Mouse (Mus musculus) CH12.LX (cell line): ENCODE data around the gene Tnik. TPM values are rescaled to one million over a fixed set of nuclear protein-coding genes. Genes with fewer than 3 reads are reported as not detected.

Source experiments
- DNase-seq: peaks from one replicate; pipeline ENCODE4 v3.0.0-alpha.2; 2013; ENCODE audit errors: extremely low read depth
- H3K27ac ChIP-seq: 2 replicates; pipeline ENCODE4 v1.5.1; 2012; ENCODE audit warnings: low read depth, mild to moderate bottlenecking, control low read depth, moderate library complexity; ENCODE audit not compliant: insufficient read depth
- H3K27me3 ChIP-seq: replicated peaks from 2 replicates; pipeline ENCODE3; 2012; ENCODE audit warnings: inconsistent platforms
- H3K36me3 ChIP-seq, 2 experiments: replicated peaks in 1 of 2; 2 replicates each; pipeline versions ENCODE3 to v1.6.1; 2012; ENCODE audit warnings: inconsistent platforms in 1 of 2, low read length in 1 of 2, mild to moderate bottlenecking in 1 of 2, mixed read lengths in 1 of 2, moderate library complexity in 1 of 2; ENCODE audit not compliant: control insufficient read depth in 1 of 2, insufficient read depth in 1 of 2
- H3K4me1 ChIP-seq, 2 experiments: 2 replicates each; pipeline ENCODE4 v1.6.1; 2012; ENCODE audit warnings: inconsistent platforms in 1 of 2, moderate library complexity in 1 of 2; ENCODE audit not compliant: insufficient read depth in 2 of 2, control insufficient read depth in 1 of 2
- H3K4me2 ChIP-seq: 2 replicates; pipeline ENCODE4 v1.6.1; 2012; ENCODE audit warnings: low read depth, mild to moderate bottlenecking, control low read depth; ENCODE audit not compliant: poor library complexity, insufficient read depth, severe bottlenecking
- H3K4me3 ChIP-seq, 3 experiments: fragments of 150-350 bp in 1 of 3; sonication (generic) in 1 of 3; replicated peaks in 1 of 3; 2 replicates each; pipeline versions ENCODE3 to v1.5.1; 2011 to 2012; ENCODE audit warnings: low read depth in 2 of 3, low read length in 2 of 3, mild to moderate bottlenecking in 2 of 3, moderate library complexity in 2 of 3, control low read depth in 1 of 3, improper control_type of control experiment in 1 of 3, inconsistent platforms in 1 of 3, mixed read lengths in 1 of 3; ENCODE audit not compliant: poor library complexity in 1 of 3
- H3K79me2 ChIP-seq: replicated peaks from 2 replicates; pipeline ENCODE4 v1.6.1; 2012; ENCODE audit warnings: mild to moderate bottlenecking, moderate library complexity; ENCODE audit not compliant: control insufficient read depth, poor library complexity, insufficient read depth, severe bottlenecking; ENCODE audit errors: extremely low read depth
- H3K9ac ChIP-seq: 2 replicates; pipeline ENCODE4 v1.6.1; 2012; ENCODE audit warnings: low read depth, mild to moderate bottlenecking, control low read depth, moderate library complexity; ENCODE audit not compliant: insufficient read depth
- H3K9me3 ChIP-seq: replicated peaks from 2 replicates; pipeline ENCODE3; 2012; ENCODE audit warnings: low read length, inconsistent platforms, mixed read lengths
- CHD1 ChIP-seq: IDR thresholded peaks from 2 replicates; pipeline ENCODE4 v1.6.1; 2012; ENCODE audit warnings: low read depth, low read length, improper control_type of control experiment, inconsistent platforms
- CTCF ChIP-seq, 2 experiments: IDR thresholded peaks in 1 of 2; conservative IDR thresholded peaks in 1 of 2; 2 replicates each; pipeline ENCODE4 v1.5.1; 2011 to 2012; ENCODE audit warnings: low read depth in 2 of 2, low read length in 2 of 2, improper control_type of control experiment in 1 of 2, inconsistent platforms in 1 of 2, mild to moderate bottlenecking in 1 of 2, moderate library complexity in 1 of 2
- ETS1 ChIP-seq: conservative IDR thresholded peaks from 2 replicates; pipeline ENCODE4 v1.6.1; 2012; ENCODE audit warnings: low read depth, mild to moderate bottlenecking, inconsistent platforms, low read length, improper control_type of control experiment, moderate library complexity
- GABPA ChIP-seq: IDR thresholded peaks from 2 replicates; pipeline ENCODE4 v1.6.1; 2012; ENCODE audit warnings: low read depth, low read length, improper control_type of control experiment, inconsistent platforms; ENCODE audit not compliant: insufficient replicate concordance
- HCFC1 ChIP-seq: IDR thresholded peaks from 2 replicates; pipeline ENCODE4 v1.6.1; 2012; ENCODE audit warnings: low read depth, mild to moderate bottlenecking, inconsistent platforms, low read length, improper control_type of control experiment
- IRF4 ChIP-seq: IDR thresholded peaks from 2 replicates; pipeline ENCODE4 v1.6.1; 2014; ENCODE audit warnings: low read depth, mild to moderate bottlenecking, inconsistent platforms, low read length, improper control_type of control experiment
- JUND ChIP-seq: conservative IDR thresholded peaks from 2 replicates; pipeline ENCODE4 v1.6.1; 2011; ENCODE audit warnings: low read depth, low read length, improper control_type of control experiment
- KAT2A ChIP-seq: IDR thresholded peaks from 2 replicates; pipeline ENCODE4 v1.6.1; 2012; ENCODE audit warnings: low read length, improper control_type of control experiment, inconsistent platforms; ENCODE audit not compliant: insufficient replicate concordance
- MAX ChIP-seq: IDR thresholded peaks from 2 replicates; pipeline ENCODE4 v1.6.1; 2011; ENCODE audit warnings: low read length, improper control_type of control experiment
- MAZ ChIP-seq: IDR thresholded peaks from 2 replicates; pipeline ENCODE4 v1.6.1; 2012; ENCODE audit warnings: low read depth, mild to moderate bottlenecking, inconsistent platforms, low read length, improper control_type of control experiment, moderate library complexity
- MEF2A ChIP-seq: IDR thresholded peaks from 2 replicates; pipeline ENCODE4 v1.6.1; 2014; ENCODE audit warnings: low read depth, mild to moderate bottlenecking, inconsistent platforms, low read length, improper control_type of control experiment, borderline replicate concordance
- MXI1 ChIP-seq: IDR thresholded peaks from 2 replicates; pipeline ENCODE4 v1.6.1; 2011; ENCODE audit warnings: mild to moderate bottlenecking, low read depth, low read length, improper control_type of control experiment
- NELFE ChIP-seq: IDR thresholded peaks from 2 replicates; pipeline ENCODE4 v1.6.1; 2011; ENCODE audit warnings: low read depth, low read length, improper control_type of control experiment
- POLR2A ChIP-seq: IDR thresholded peaks from 2 replicates; pipeline ENCODE4 v1.6.1; 2011; ENCODE audit warnings: low read depth, mild to moderate bottlenecking, improper control_type of control experiment, low read length
- TBP ChIP-seq: conservative IDR thresholded peaks from 2 replicates; pipeline ENCODE4 v1.6.1; 2011; ENCODE audit warnings: low read depth, low read length, improper control_type of control experiment
- USF1 ChIP-seq: IDR thresholded peaks from 2 replicates; pipeline ENCODE4 v1.6.1; 2014; ENCODE audit warnings: low read depth, mild to moderate bottlenecking, inconsistent platforms, low read length, improper control_type of control experiment
- ZC3H11A ChIP-seq: IDR thresholded peaks from 2 replicates; pipeline ENCODE4 v1.6.1; 2012; ENCODE audit warnings: low read depth, mild to moderate bottlenecking, inconsistent platforms, low read length, improper control_type of control experiment
- ZKSCAN1 ChIP-seq: IDR thresholded peaks from 2 replicates; pipeline ENCODE4 v1.6.1; 2012; ENCODE audit warnings: low read depth, inconsistent platforms, low read length, improper control_type of control experiment, borderline replicate concordance
- dilution Hi-C: fragments of 300-500 bp; cut with MboI; formaldehyde crosslinking; loops from 2 replicates; pipeline ENCODE4 v1.14.3; 2020; ENCODE audit warnings: low sequenced_read_pairs; ENCODE audit not compliant: extremely low pct_unique_long_range_greater_than_20kb, extremely low pct_ligation_motif_present
- in situ Hi-C: fragments of 300-500 bp; cut with MboI; formaldehyde crosslinking; loops from 3 replicates; pipeline ENCODE4 v1.14.3; 2019; ENCODE audit warnings: low sequenced_read_pairs, low pct_ligation_motif_present, low pct_unique_long_range_greater_than_20kb, mixed read lengths
- polyA plus RNA-seq: library from polyadenylated mRNA; unstranded; fragments of >175 nt; gene quantifications from 2 replicates; pipeline ENCODE4 v1.2.1, GENCODE M21; 2012; ENCODE audit warnings: low read depth; ENCODE audit not compliant: insufficient read length
- total RNA-seq, 2 experiments: library from RNA; depleted of rRNA; stranded (reverse); fragments of 300-350 nt in 1 of 2; fragments of >200 nt in 1 of 2; gene quantifications; 2 replicates each; pipeline ENCODE4 v1.2.3; 2012 to 2014

Gene Tnik
- total and polyA plus RNA-seq, 3 experiments = 0.08 TPM; not detected in 2

DNA sequence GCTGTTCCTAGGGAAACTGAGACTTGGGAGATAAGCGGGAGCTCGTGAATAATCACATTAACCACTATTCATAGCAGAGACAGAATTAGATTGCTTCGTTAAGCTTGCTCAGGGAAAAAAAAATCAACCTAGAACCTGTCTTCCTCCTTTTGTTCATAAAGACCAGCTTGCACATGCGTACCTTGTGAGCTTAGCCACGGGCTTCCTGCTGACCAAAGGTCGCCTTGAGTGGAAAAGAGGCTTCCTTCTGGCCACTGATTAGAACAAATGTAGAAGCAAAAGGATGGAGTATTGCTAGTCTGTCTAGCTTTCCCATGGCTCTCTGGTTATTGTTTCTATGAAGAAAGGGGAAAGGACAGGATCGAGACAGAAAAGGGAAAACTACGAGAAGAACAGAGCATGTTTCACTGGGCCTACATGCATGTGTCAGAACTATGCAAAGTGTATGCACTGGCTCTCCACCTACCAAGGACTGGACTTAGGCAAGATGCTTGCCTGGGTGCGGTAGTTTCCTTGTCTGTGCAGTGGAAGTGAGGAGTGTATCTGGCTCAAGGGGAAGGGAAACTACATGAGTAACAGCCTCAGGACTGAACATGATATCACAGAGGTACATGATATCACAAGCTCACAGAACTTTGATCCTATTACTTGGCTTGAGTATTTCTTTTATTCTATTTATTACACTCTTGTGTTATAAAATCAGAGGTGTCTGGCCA, 322.9 kb downstream of the Tnik start:
- TF ChIP-seq KAT2A = no peak
- no peak for TF ChIP-seq POLR2A
- no peak for TF ChIP-seq TBP
- TF ChIP-seq JUND = no peak

DNA sequence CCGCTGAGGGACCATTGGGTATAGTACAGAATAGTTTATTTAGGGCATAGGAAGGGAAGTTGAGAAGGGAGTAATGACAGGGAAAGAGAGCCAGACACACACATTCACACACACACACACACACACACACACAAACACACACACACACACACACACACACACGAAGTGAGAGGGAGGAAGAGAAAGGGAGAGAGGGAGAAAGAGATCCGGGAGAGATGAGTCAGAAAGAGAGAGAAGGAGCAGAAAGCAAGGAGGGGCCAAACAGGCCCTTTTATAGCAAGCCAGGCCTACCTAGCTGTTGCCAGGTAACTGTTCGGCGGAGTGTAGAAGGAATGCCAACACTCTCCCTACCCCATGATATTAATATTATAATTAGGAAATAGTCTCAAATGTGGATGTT, 324.8 kb downstream of the Tnik start:
- no peak overlapping the region for H3K9ac ChIP-seq
- dilution Hi-C loops (no loop called here), in situ Hi-C loops (no loop called here)
- no peak for DNase-seq
- TF ChIP-seq CHD1 = no peak
- no peak for TF ChIP-seq HCFC1
- TF ChIP-seq KAT2A = no peak
- TF ChIP-seq MAX = no peak
- TF ChIP-seq TBP = no peak
- TF ChIP-seq MXI1 = no peak
- TF ChIP-seq MAZ = no peak
- no peak for TF ChIP-seq IRF4
- no peak for TF ChIP-seq ETS1
- no peak for TF ChIP-seq JUND
- TF ChIP-seq MEF2A = no peak
- no peak for TF ChIP-seq POLR2A
- TF ChIP-seq ZC3H11A = no peak
- TF ChIP-seq NELFE = no peak
- TF ChIP-seq ZKSCAN1 = no peak
- TF ChIP-seq USF1 = no peak
- no peak for TF ChIP-seq CTCF (conservative IDR thresholded peaks at IDR 0.05 in 1 of 2, IDR thresholded peaks at IDR 0.05 in 1 of 2; ENCODE audit: low read depth in 2 of 2, low read length in 2 of 2)
- no peak for TF ChIP-seq GABPA
- no peak overlapping the region for H3K27ac ChIP-seq
- H3K4me3 ChIP-seq = no peak overlapping the region
- H3K36me3 ChIP-seq = no peaks in the 10 kb centered on the region
- H3K4me2 ChIP-seq = no peak overlapping the region
- no peaks in the 10 kb centered on the region for H3K79me2 ChIP-seq
- H3K9me3 ChIP-seq = peaks cover 73% of the 10 kb centered on the region
- H3K27me3 ChIP-seq = no peaks in the 10 kb centered on the region
- H3K4me1 ChIP-seq = no peaks in the 10 kb centered on the region

More for the DNA sequence above, 322.9 kb downstream of the Tnik start:
- no peak for DNase-seq
- Histone ChIP-seq H3K4me2 (no peak overlapping the region), H3K36me3 (no peaks in the 10 kb centered on the region), H3K9ac (no peak overlapping the region), H3K79me2 (no peaks in the 10 kb centered on the region), H3K4me1 (no peaks in the 10 kb centered on the region), H3K4me3 (no peak overlapping the region), H3K27me3 (no peaks in the 10 kb centered on the region), H3K9me3 (peaks cover 74% of the 10 kb centered on the region), H3K27ac (no peak overlapping the region)
- dilution Hi-C loops = no loop called here
- in situ Hi-C loops = no loop called here
